Mouse (Mus musculus) regulatory T cell (primary cell): Measurements from ENCODE around the gene Ksr1.

Experiments
- in situ Hi-C: fragments of 300-600 bp; cut with MboI, MseI; formaldehyde crosslinking; loops from one replicate; pipeline ENCODE4 v1.15.1; 2025; ENCODE audit warnings: high pct_unique_total_duplicates

Ksr1 gene

DNA sequence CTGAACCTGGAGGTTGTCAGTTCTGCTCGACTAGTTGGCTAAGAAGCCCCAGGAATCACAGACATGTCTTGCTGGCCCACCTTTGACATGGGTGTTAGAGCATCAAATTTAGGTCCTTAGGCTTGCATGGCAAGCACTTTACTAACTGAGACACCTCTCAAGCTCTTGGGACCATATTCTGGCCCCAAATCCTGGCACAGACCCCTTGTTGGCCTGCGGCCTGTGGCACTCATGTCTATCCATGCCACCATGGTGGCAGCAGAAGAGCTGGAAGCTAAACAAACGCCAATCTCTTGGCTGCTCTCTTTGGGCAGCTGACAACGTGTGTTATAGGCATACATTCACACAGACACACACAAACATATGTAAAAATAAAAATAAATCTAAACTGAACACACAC, 2.6 kb upstream of the Ksr1 start:
- in situ Hi-C loops = no loop called here

- in situ Hi-C loops = no loop called here
Observed at GRCm38 (mm10) chr11:79145283-79146265, 633 bp downstream of the Ksr1 start.

GRCm38 (mm10) chr11:79144741-79145140, 1.5 kb downstream of the Ksr1 start:
- in situ Hi-C loops = loop anchor here (5.0 kb wide), 1 partner anchor 957 kb away; the partner anchor contains the start of gene Rab34

GRCm38 (mm10) chr11:79144043-79144591, 2.1 kb downstream of the Ksr1 start:
- in situ Hi-C loops = loop anchor here (5.0 kb wide), 1 partner anchor 957 kb away; the partner anchor contains the start of gene Rab34

DNA sequence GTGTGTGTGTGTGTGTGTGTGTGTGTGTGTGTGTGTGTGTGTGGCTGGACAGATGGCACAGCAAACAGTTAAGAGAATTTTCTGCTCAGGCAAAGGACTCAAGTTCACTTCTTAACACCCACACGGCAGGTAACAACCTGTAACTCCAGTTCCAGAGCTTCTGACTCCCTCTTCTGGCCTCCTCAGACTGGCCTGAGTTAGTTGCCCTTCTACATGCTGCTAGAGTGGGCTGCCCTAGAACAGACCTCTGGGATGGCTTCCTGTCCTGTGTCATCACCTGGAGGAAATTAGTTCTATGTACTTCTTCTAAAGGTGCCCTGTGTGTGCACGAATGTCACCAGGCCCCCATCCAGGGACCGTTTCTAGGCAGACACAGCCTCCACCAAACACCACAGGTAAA, 2.9 kb downstream of the Ksr1 start:
- in situ Hi-C loops = loop anchor here (5.0 kb wide), 1 partner anchor 956 kb away; the partner anchor contains the start of gene Rab34

DNA sequence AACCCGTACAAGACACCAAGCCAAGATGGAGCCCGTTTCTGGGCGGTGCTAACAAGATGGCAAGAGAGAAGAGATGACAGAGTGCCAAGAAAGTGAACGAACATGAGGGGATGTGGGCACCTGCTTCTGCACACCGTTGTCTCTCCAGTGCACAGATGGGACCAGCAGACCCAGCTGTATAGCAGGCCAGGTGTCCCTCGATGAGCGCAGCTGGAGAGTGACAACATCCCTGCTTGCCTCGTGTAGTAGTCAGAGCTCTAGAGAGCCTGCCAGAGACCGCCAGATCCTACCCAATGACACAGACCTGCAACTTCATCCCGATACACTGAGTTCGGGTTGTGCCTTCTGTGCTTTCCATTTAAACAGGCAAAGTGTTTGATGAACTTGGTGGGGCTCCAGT, 3.8 kb downstream of the Ksr1 start:
- in situ Hi-C loops = loop anchor here (5.0 kb wide), 1 partner anchor 955 kb away; the partner anchor contains the start of gene Rab34

DNA sequence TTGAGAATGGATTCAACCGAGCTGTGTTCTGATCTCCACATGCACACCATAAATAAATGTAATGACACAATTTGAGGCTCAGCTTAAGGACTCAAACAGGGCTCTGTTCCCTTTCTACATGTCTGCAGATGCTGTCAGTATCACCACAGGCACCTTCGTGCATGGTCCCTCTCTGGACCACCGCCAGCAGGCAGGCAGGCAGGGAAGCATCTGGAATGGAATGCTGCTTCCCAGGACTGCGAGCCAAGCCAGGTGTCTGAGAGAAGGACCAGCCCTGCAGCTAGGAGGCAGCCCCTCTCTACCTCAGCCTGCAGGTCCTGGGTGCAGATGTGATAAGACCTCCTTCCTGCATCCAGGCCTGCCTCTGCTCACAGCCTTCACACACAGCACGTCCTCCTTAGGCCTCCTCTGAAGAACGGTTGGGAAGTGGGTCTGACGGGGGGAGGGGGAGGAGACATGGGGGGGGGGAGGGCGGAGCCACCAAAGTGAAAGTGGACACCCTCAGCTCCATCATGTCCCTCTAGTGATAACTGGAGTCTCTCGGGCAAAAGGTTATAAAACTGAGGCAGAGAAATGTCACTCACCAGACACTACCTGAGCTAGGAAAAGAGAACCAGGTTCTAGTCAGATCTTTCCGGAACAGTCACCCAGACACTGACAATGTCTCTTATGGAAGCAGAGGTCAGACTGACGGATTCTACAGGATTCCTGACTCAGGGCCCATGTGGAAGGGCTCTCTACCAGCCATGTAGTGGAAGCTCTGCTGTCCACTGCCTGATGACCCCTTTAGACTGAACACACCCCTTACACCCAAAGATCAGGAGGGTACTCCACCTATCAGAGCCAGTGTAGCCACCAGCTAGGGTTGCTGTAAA, 4.7 kb downstream of the Ksr1 start:
- in situ Hi-C loops = loop anchor here (5.0 kb wide), 1 partner anchor 954 kb away; the partner anchor contains the start of gene Rab34

DNA sequence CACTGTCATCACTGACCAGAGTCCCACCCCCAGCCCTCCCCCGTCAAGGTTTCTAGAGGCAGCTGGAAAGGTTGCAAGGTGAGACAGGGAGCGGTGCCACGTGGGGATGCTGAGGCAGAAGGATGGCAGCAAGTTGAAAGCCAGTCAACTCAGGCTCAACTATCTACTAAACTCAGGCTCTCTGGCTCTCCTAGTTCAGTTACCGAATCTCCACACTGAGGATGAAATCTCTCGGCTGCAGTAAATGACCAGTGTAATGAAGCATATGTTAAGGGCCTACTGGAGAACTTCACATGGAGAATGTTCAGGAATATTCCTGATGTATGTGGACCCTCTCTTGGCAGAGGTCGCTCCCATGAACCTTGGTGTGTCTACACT, 5.7 kb downstream of the Ksr1 start:
- in situ Hi-C loops = loop anchor here (5.0 kb wide), 1 partner anchor 953 kb away; the partner anchor contains the start of gene Rab34

GRCm38 (mm10) chr11:79139878-79140510, 6.2 kb downstream of the Ksr1 start:
- in situ Hi-C loops = loop anchor here (5.0 kb wide), 1 partner anchor 953 kb away; the partner anchor contains the start of gene Rab34

DNA sequence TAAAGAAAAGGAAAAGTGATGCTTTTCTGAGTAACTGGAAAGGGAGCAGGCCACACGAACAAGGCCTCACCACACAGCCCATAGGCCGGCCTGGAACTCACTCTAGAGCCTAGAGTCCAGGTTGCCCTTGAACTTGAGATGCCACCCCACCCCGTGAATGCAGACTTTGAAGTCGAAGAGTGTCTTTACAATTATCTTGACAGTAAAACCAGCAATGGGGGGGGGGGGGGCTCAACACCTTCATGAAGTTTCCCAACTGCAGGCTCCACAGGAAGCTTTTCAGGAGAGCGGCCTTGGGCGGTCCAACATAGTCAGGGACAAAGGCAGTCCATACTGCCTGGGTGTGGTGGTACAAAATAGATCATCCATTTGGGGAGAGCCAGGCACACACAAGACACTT, 7.6 kb downstream of the Ksr1 start:
- in situ Hi-C loops = no loop called here

DNA sequence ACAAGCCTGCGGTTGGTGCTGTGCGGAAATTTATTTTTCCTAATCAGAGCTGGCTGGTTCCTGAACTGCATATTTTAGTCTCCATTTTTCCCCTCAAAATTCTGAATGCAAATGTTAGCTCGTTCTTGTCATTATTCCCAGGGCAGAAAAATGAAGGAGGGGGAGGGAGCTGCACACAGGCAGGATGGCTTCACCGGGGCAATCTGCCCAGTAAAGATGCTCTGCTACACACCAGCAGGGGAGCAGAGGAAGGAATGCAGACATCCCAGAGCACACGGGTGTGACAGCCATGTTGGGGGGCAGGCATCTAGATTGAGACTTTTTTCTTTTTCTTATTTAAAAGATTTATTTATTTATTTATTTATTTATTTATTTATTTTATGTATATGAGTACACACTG, 9.0 kb downstream of the Ksr1 start:
- in situ Hi-C loops = no loop called here

DNA sequence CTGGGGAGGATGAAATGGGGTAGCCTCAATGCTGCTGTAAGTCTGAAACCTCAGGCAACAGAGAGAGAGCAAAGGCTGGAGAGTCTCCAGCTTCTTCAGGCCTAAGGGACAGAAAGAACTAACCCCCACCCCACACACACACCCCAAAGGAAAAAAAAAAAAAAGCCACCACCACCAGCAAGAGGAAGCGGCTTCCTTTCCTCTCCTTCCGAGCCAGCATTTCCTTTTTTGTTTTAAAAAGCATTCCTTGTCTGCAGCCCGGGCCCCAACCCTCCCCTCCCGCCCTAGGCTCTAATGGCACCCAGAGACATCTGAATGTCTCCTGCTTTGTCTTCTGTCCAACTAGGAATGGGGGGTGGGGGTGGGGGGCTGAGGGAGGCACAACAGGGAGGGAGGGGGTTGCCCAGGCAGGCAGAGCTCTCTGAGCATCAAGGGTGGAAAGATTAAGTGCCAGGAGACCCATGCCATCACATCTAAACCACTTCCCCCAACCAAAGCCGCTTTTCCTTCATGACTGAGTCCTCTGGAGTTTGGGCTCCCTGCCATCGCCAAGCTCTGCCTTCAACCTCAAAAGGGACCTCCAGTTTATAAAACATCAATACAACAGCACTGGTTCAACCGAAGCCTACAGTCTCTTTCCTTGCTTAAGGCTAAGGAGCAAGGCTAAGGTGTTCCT, 10.4 kb downstream of the Ksr1 start:
- in situ Hi-C loops = no loop called here

- in situ Hi-C loops = no loop called here
Observed at GRCm38 (mm10) chr11:79135105-79135503, 11.1 kb downstream of the Ksr1 start.

GRCm38 (mm10) chr11:79134416-79135104, 11.6 kb downstream of the Ksr1 start:
- in situ Hi-C loops = no loop called here

GRCm38 (mm10) chr11:79133961-79134360, 12.2 kb downstream of the Ksr1 start:
- in situ Hi-C loops = no loop called here

GRCm38 (mm10) chr11:79133051-79133450, 13.2 kb downstream of the Ksr1 start:
- in situ Hi-C loops = no loop called here

DNA sequence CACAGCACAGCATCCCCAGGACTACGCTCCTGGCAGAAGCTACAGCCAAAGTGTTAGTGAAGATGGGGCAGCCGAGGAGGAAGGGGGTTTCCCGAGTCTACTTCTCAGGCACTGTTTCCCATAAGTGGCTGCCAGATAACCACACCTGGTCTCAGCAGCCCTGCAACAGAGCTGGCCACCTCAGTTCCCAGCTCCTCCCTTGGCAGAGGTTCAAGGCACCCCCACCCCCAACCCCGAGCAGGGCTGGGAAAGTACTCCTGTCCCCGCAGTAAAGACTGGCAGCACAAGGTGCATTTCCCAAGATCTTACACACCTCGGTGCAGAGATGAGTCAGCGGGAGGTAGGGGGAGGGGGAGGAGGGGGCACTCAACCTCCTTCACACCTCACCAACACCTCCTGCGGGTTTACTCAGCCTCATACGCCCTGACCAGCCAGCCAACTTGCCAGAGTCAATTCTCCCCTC, 14.2 kb downstream of the Ksr1 start:
- in situ Hi-C loops = no loop called here

- in situ Hi-C loops = no loop called here
Observed at GRCm38 (mm10) chr11:79129388-79130356, 16.5 kb downstream of the Ksr1 start.

- in situ Hi-C loops = no loop called here
Observed at GRCm38 (mm10) chr11:79128233-79128632, 18.0 kb downstream of the Ksr1 start.
